Mouse (Mus musculus) lung, embryonic 16.5 days (tissue): ENCODE data around the gene Plcd1. TPM values are rescaled to one million over a fixed set of nuclear protein-coding genes. Genes with fewer than 3 reads are reported as not detected.

Experiments
- ATAC-seq: fragments of 200-750 bp; cut with Nextera tagmentation; 2 replicates; pipeline ENCODE4 v1.8.0; 2017; ENCODE audit warnings: low read depth, mild to moderate bottlenecking, moderate library complexity
- H3K27ac ChIP-seq: fragments of 300-500 bp; sonication (generic); 2 replicates; pipeline ENCODE4 v1.5.1; 2014; ENCODE audit warnings: mild to moderate bottlenecking, control low read depth, low read length
- H3K27me3 ChIP-seq: fragments of 300-500 bp; sonication (generic); 2 replicates; pipeline ENCODE4 v1.6.1; 2014; ENCODE audit warnings: low read depth, low read length, mixed read lengths; ENCODE audit not compliant: control insufficient read depth, insufficient read depth
- H3K36me3 ChIP-seq: fragments of 300-500 bp; sonication (generic); 2 replicates; pipeline ENCODE4 v1.6.1; 2014; ENCODE audit warnings: low read length; ENCODE audit not compliant: control insufficient read depth, insufficient read depth
- H3K4me1 ChIP-seq: fragments of 300-500 bp; sonication (generic); replicated peaks from 2 replicates; pipeline ENCODE4 v1.6.1; 2014; ENCODE audit warnings: low read length, mixed read lengths; ENCODE audit not compliant: control insufficient read depth, insufficient read depth
- H3K4me2 ChIP-seq: fragments of 300-500 bp; sonication (generic); 2 replicates; pipeline ENCODE4 v1.6.1; 2014; ENCODE audit warnings: low read depth, low read length, control low read depth
- H3K4me3 ChIP-seq: fragments of 300-500 bp; sonication (generic); 2 replicates; pipeline ENCODE4 v1.5.1; 2014; ENCODE audit warnings: mild to moderate bottlenecking, low read length, control low read depth
- H3K9ac ChIP-seq: fragments of 300-500 bp; sonication (generic); 2 replicates; pipeline ENCODE4 v1.6.1; 2014; ENCODE audit warnings: low read length, control low read depth
- H3K9me3 ChIP-seq: fragments of 300-500 bp; sonication (generic); 2 replicates; pipeline ENCODE4 v1.6.1; 2016; ENCODE audit warnings: low read length; ENCODE audit not compliant: control insufficient read depth
- WGBS: fragments of 180-500 bp; shearing (Covaris S2); extraction: QIAGEN DNeasy Blood & Tissue Kit; methylation state at CpG from one replicate; pipeline ENCODE4 v1.1.7; 2014; 5-methylcytosine and 5-hydroxymethylcytosine counted together
- polyA plus RNA-seq: library from polyadenylated mRNA; unstranded; fragments of >200 nt; fragmentation: Nextera tagmentation; extraction: Ambion mirVana; gene quantifications from 2 replicates; pipeline ENCODE4 v1.2.1, GENCODE M21; 2015

Gene Plcd1
- polyA plus RNA-seq, 1 experiment from 2014 or later = 17.2 TPM

DNA sequence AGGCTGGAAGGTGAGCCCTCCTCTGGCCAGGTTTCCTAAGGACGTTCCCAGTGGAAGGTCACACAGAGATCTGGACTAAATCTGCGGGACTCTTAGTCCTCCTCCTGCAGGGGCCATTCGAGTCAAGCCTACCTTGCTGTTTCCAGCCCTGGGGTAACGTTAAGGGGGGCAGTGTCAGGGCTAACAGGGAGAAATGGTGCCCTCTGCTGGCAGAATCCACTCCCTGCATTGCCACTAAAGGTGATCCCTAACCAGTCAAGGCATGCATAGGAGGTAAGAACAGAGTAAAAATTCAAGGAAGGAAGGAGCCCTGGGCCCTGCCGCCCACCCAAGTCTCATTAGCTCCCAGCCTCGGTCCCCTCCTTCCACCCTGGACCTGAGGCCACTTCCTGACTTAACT, 25.7 kb downstream of the Plcd1 start:
- Histone ChIP-seq H3K27ac (no peak overlapping the region), H3K9me3 (no peaks in the 10 kb centered on the region), H3K36me3 (0 out of 2 replicates have a peak, but pooled peaks cover 2% of the 10 kb centered on the region), H3K4me1 (peaks cover 10% of the 10 kb centered on the region), H3K27me3 (no peaks in the 10 kb centered on the region), H3K4me3 (no peak overlapping the region), H3K9ac (no peak overlapping the region), H3K4me2 (no peak overlapping the region)
- ATAC-seq = peak; percentile 53
- 4% methylated on average over 6 of the region's 6 CpGs for WGBS

DNA sequence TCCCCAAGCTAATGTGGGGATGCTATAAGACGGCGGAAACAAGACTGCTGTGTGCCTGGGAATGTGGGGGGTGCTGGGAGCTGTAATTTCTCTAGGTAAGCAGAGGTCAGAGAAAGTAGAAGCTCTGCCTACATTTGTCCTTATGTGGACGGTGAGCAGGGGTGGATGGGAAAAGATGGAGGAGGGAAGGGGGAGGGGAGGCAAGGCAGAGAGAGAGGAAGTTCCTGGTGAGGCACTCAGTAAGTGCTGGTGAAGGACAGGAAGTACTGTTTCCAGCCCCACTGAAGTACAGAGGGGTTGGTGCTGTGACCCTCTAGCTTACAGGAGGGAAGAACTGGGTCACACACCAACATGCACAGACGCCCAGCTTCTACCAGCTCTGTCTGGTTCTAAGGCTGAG, 29.0 kb downstream of the Plcd1 start:
- H3K9ac ChIP-seq = no peak overlapping the region
- H3K27me3 ChIP-seq = no peaks in the 10 kb centered on the region
- no peak overlapping the region for H3K4me2 ChIP-seq
- peaks cover 10% of the 10 kb centered on the region for H3K4me1 ChIP-seq
- 52% methylated on average over 4 of the region's 4 CpGs for WGBS
- no peak for ATAC-seq
- H3K4me3 ChIP-seq = no peak overlapping the region
- no peaks in the 10 kb centered on the region for H3K36me3 ChIP-seq
- no peak overlapping the region for H3K27ac ChIP-seq
- no peaks in the 10 kb centered on the region for H3K9me3 ChIP-seq

DNA sequence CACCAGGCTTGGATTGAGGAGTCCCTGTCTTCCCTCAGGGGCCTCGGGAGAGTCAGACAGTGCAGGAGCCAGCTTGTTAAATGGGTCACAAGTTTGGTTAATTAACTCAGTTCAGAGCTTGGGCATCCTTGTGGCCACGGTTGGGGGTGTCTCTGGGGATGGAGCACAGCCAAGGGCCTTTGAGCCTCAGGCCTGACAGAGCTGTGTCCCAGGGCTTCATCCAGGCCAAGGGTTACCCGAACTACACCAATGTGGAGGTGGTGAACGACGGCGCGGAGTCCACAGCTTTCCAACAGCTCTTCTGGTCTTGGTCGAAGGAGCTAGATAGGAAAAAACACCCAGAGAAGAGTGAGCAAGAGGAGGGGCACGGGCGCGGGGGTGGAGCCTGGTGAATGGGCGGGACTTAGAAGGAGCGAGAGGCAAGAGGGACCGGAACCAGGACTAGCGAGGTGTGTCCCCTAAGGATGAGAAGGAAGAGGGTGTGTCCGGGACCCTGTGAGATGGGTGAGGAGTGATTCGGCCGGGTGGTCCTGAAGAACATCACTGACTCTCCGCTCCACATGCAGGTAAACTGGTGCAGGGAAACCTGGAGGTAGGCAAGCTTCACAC, 30.2 kb downstream of the Plcd1 start:
- H3K4me1 ChIP-seq = peaks cover 9% of the 10 kb centered on the region; the same call in 1 of the 2 replicates
- WGBS = 29% methylated on average over 19 of the region's 19 CpGs
- H3K27ac ChIP-seq = no peak overlapping the region
- H3K4me3 ChIP-seq = no peak overlapping the region
- H3K9ac ChIP-seq = no peak overlapping the region
- H3K27me3 ChIP-seq = no peaks in the 10 kb centered on the region
- 0 out of 2 replicates have a peak, but pooled peaks have one; percentile 13 for ATAC-seq
- no peaks in the 10 kb centered on the region for H3K9me3 ChIP-seq
- H3K4me2 ChIP-seq = peak overlapping the region; percentile 18; the same call in 1 of the 2 replicates
- H3K36me3 ChIP-seq = no peaks in the 10 kb centered on the region

DNA sequence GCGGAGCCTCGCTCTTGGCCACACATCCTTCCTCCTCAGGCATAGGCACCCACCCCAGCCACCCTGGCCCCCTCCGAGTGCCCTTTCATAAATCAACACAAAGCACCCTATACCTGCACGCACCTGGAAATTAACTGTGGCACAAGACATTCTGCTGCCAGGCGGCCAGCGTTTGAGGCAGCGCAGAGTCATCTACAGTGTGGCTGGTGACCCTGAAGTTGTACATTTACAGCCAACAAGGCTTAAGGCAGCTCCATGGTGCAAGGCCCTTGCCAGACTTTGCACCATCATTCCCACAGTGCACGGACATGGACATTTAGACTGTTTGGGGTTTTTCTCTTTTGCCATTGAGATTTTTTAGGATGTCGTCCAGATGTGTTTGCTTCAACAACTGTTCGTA, 32.6 kb downstream of the Plcd1 start:
- ATAC-seq = no peak
- Histone ChIP-seq H3K9me3 (no peaks in the 10 kb centered on the region), H3K9ac (no peak overlapping the region), H3K27me3 (no peaks in the 10 kb centered on the region), H3K27ac (no peak overlapping the region), H3K36me3 (no peaks in the 10 kb centered on the region), H3K4me2 (no peak overlapping the region), H3K4me3 (no peak overlapping the region), H3K4me1 (peaks cover 6% of the 10 kb centered on the region; the same call in 1 of the 2 replicates)
- WGBS = 84% methylated on average over 10 of the region's 10 CpGs

DNA sequence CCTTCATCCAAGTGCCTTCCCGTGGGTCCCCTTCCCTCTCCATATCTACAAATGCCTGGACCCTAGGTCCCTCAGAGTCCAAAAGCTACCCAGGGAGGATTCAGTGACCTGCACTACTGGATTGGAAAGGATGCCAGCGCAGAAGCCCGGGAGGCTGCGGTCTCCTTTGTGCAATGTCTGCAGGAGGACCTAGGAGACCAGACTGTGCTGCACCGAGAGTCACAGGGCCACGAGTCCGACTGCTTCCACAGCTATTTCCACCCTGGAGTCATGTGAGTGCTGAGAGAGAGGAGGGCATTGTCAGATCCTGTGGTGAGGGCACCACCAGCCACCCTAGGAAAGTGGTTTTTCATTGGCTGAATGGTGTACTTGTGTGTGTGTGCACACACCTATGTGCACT, 35.1 kb downstream of the Plcd1 start:
- no peaks in the 10 kb centered on the region for H3K36me3 ChIP-seq
- H3K9me3 ChIP-seq = no peaks in the 10 kb centered on the region
- H3K4me2 ChIP-seq = no peak overlapping the region
- ATAC-seq = no peak
- H3K4me1 ChIP-seq = peaks cover 12% of the 10 kb centered on the region
- no peak overlapping the region for H3K27ac ChIP-seq
- no peak overlapping the region for H3K9ac ChIP-seq
- no peaks in the 10 kb centered on the region for H3K27me3 ChIP-seq
- no peak overlapping the region for H3K4me3 ChIP-seq
- 66% methylated on average over 7 of the region's 7 CpGs for WGBS

DNA sequence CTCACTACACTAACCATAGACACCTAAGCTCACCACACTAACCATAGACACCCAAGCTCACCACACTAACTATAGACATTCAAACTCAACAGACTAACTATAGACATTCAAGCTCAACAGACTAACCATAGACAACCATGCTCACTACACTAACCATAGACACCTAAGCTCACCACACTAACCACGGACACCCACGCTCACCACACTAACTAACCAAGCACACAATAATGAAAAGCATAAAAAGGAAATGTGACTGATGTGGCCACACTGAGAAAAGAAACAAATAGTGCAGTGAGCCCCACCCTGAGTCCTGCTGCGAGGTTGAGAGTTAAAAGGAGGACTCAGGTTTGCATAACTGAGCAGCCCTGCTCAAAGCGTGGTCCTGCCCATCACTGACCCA, 38.0 kb downstream of the Plcd1 start:
- WGBS = 84% methylated on average over 4 of the region's 4 CpGs
- ATAC-seq = no peak

DNA sequence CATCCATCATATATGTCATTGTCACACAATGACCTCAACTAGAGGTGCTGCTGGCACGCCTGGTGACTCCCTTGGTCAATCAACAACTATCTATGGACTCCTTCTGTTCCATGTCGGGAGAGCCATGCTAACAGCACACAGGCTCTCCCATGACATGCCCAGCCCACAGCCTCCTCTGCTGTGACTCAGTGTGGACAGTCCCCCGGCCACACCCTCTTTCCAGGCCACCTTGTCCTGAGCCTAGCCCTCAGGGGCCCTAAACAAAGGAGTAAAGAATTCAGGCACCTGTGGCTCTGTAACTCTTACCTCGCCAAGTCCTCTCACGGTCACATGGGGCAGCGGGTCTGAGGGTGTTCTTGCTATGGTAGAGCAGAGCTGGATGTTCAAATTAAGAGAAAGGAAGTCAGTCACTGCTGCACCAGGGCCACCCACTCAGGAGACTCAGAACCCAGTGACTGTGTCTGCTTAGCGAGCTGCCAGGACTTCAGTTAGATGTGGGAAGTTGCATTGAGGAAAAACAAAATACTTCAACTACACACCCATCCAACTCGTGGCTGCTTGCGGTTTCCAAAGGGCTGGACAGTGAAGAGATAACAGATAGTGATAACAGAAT, 39.2 kb downstream of the Plcd1 start:
- H3K27ac ChIP-seq = 0 out of 2 replicates have a peak overlapping the region, but pooled peaks have one; percentile 16
- H3K9ac ChIP-seq = no peak overlapping the region
- H3K4me3 ChIP-seq = no peak overlapping the region
- ATAC-seq = peak; percentile 22; the same call in 1 of the 2 replicates
- WGBS = 49% methylated on average over 9 of the region's 9 CpGs
- H3K4me2 ChIP-seq = peak overlapping the region; percentile 67; the same call in 1 of the 2 replicates
- no peaks in the 10 kb centered on the region for H3K27me3 ChIP-seq
- no peaks in the 10 kb centered on the region for H3K9me3 ChIP-seq
- no peaks in the 10 kb centered on the region for H3K36me3 ChIP-seq
- H3K4me1 ChIP-seq = peaks cover 19% of the 10 kb centered on the region

More for the DNA sequence above, 38.0 kb downstream of the Plcd1 start:
- peaks cover 19% of the 10 kb centered on the region for H3K4me1 ChIP-seq
- no peak overlapping the region for H3K9ac ChIP-seq
- H3K9me3 ChIP-seq = no peaks in the 10 kb centered on the region
- H3K27me3 ChIP-seq = no peaks in the 10 kb centered on the region
- H3K4me2 ChIP-seq = no peak overlapping the region
- H3K36me3 ChIP-seq = no peaks in the 10 kb centered on the region
- H3K4me3 ChIP-seq = no peak overlapping the region
- no peak overlapping the region for H3K27ac ChIP-seq

DNA sequence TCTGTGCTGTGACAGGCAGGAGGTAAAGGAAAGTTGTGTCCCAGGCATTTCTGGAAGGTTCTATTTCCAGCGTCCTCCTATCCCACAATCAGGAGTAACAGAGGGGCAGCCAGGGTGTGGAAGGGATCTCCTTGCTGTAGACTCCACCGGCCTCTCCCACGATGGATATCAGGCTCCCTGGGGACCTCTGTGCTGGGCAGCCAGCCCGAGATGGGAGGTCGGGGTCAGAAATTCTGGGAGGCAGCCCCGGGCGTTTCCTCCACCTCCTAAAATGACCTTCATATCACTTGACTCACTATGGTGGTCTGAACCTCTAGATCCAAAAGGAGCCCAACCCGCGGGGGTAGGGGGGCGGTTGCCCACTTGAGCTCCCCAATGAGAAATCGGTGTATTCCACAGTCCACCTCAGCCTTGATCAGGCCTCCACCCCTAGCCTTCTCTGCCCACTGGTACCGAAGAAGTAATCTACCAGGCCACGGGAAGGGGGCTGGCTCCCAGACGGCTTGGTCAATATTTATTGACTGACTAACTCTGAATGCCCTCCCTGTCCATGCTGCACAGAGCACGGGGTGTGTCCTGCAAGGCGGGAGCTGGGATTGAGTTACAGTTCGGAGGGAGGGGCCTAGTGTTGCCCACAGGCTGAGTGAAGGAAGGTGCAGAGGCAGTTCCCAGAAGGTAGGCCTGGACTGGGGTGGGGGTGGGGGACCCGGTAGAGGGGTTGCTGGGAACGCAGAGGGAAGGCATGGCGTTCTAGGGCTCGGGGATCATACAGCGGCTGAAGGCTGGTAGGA, 41.0 kb downstream of the Plcd1 start, which contains the start of gene Vill:
TSS of gene Vill (plus strand) at position 625 of the 791 bp plus-strand sequence.
- WGBS = 9% methylated on average over 22 of the region's 22 CpGs
- Histone ChIP-seq H3K9ac (peak within 1 kb of the TSS; percentile 72), H3K27ac (peak within 1 kb of the TSS; percentile 55), H3K9me3 (no peaks in the 10 kb centered on the region), H3K36me3 (no peaks in the 10 kb centered on the region), H3K4me2 (peak within 1 kb of the TSS; percentile 67), H3K27me3 (no peaks in the 10 kb centered on the region), H3K4me3 (peak within 1 kb of the TSS; percentile 53), H3K4me1 (peaks cover 23% of the 10 kb centered on the region)
- peak; percentile 94 for ATAC-seq

DNA sequence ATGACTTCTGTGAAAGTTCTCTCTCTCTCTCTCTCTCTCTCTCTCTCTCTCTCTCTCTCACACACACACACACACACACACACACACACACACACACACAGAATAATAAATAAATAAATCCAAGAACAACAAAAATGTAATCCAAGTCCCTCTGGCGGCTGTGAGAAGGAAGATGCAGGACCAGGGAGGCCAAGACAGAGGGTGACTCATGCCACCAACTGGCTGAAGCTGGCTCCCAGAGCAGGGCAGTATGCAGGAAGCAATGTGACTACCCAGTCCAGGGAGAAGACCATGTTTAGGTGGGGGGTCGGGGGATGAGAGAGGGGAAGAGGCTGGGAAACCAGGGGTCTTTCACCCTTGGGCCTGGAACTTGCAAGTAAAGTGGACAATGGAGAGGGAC, 42.1 kb downstream of the Plcd1 start:
- no peaks in the 10 kb centered on the region for H3K36me3 ChIP-seq
- H3K4me1 ChIP-seq = peaks cover 26% of the 10 kb centered on the region
- no peak overlapping the region for H3K4me2 ChIP-seq
- no peak for ATAC-seq
- no peak overlapping the region for H3K4me3 ChIP-seq
- no peak overlapping the region for H3K27ac ChIP-seq
- 69% methylated on average over 2 of the region's 2 CpGs for WGBS
- no peaks in the 10 kb centered on the region for H3K9me3 ChIP-seq
- no peaks in the 10 kb centered on the region for H3K27me3 ChIP-seq
- H3K9ac ChIP-seq = no peak overlapping the region
